Mouse (Mus musculus): ENCODE results near the gene Pdcd7. TPM values are rescaled to one million over a fixed set of nuclear protein-coding genes. Genes with fewer than 3 reads are reported as not detected.

Gene Pdcd7
- polyA plus RNA-seq, 1 experiment = 7.3 TPM

DNA sequence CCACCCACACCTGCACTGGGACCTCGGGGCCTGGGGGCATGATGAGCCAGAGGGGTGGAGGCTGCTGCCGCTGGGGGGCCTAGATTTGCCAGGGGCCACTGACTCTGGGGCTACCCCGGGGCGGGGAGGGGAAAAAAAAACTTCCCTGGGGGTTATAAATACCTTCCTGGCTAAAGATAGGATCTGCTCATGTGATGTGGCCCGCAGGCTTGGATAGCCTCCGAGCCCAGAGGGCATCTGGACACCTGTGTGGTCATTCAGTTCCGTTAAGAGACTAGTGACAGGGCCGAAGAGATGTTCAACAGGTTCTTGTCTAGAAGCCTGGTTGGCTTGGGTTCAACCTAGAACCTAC, 45.7 kb downstream of the Pdcd7 start, which contains the start of gene Kbtbd13:
Gene Kbtbd13, minus strand, starts transcription at position 40 of the 352 bp plus-strand sequence.
- TF ChIP-seq FLI1 (IDR thresholded peaks at IDR 0.05; ENCODE audit: low read length) = no peak
- no peak for TF ChIP-seq GATA1 (IDR thresholded peaks at IDR 0.05; ENCODE audit: borderline replicate concordance, low read length)
- Histone ChIP-seq H3K4me3 (replicated peaks) (peak within 1 kb of the TSS; percentile 89), H3K9me3 (peaks cover 16% of the 10 kb centered on the region), H3K4me1 (peaks cover 25% of the 10 kb centered on the region), H3K27me3 (replicated peaks) (peaks cover 82% of the 10 kb centered on the region), H3K36me3 (replicated peaks; ENCODE audit: low read length) (no peaks in the 10 kb centered on the region)

DNA sequence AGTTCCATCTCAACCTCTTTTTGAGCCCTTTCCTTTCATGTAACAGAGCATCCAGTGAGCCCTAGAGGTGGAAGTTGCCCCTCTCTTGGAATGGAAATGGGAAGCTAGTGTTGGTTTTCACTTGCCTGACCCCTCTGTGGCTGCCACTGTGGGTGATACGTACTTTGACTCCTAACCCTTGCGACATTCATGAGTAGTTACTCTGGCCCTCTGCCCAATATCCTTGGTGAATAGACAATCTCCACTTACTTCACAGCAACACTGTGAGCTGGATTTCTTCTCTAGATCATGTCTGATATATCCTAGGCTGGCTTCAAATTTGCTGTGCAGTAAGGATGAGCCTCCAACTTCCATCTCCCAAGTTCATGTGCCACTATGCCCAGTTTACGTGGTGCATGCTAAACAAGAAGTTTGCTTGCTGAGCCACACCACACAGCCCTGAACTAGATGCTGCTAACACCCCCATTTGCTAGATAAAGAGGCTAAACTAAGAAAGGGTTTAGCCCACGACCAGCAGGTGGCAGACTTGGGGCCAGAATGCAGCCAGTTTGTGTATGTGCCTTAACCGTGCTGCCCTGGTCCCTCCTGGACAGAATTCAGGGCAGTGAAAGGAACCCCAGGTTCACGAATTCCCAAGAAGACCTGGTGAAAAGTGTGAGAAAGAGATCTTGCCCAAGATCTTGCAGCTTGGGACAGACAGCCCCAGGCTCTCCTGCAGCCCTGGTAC, 46.9 kb downstream of the Pdcd7 start:
- H3K9me3 ChIP-seq = peaks cover 12% of the 10 kb centered on the region
- H3K4me3 ChIP-seq (replicated peaks) = no peak overlapping the region
- TF ChIP-seq FLI1 (IDR thresholded peaks at IDR 0.05; ENCODE audit: low read length) = no peak
- TF ChIP-seq GATA1 (IDR thresholded peaks at IDR 0.05; ENCODE audit: borderline replicate concordance, low read length) = no peak
- H3K27me3 ChIP-seq (replicated peaks) = peaks cover 88% of the 10 kb centered on the region
- no peaks in the 10 kb centered on the region for H3K36me3 ChIP-seq (replicated peaks; ENCODE audit: low read length)
- peaks cover 24% of the 10 kb centered on the region for H3K4me1 ChIP-seq

DNA sequence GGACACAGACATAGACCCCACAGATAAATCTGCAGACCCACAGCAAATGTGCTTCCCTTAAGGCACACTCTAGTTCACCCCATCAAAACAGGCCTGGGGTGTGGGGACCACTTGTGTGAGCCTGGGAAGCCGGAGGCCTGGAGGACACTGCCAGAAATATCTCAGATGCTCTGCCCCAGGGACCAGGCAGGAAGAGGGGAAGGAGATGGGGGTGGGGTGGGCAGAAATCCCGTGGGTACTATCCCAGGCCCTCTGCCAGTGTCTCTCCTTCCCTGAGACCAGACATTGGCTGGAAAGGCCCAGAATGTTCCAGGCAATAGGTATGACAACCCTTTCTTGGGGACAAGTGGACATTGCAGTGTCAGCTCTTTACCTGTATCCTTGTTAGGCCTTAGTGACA, 47.7 kb downstream of the Pdcd7 start:
- TF ChIP-seq FLI1 (IDR thresholded peaks at IDR 0.05; ENCODE audit: low read length) (no peak), GATA1 (IDR thresholded peaks at IDR 0.05; ENCODE audit: borderline replicate concordance, low read length) (no peak)
- H3K9me3 ChIP-seq = peaks cover 12% of the 10 kb centered on the region
- peaks cover 32% of the 10 kb centered on the region for H3K4me1 ChIP-seq
- H3K4me3 ChIP-seq (replicated peaks) = no peak overlapping the region
- peaks cover 91% of the 10 kb centered on the region for H3K27me3 ChIP-seq (replicated peaks)
- H3K36me3 ChIP-seq (replicated peaks; ENCODE audit: low read length) = no peaks in the 10 kb centered on the region

GRCm38 (mm10) chr9:65394360-65394759, 48.5 kb downstream of the Pdcd7 start:
- Histone ChIP-seq H3K4me1 (peaks cover 35% of the 10 kb centered on the region), H3K27me3 (replicated peaks) (peaks cover 91% of the 10 kb centered on the region), H3K9me3 (peaks cover 12% of the 10 kb centered on the region), H3K36me3 (replicated peaks; ENCODE audit: low read length) (no peaks in the 10 kb centered on the region), H3K4me3 (replicated peaks) (no peak overlapping the region)
- TF ChIP-seq GATA1 (IDR thresholded peaks at IDR 0.05; ENCODE audit: borderline replicate concordance, low read length) (no peak), FLI1 (IDR thresholded peaks at IDR 0.05; ENCODE audit: low read length) (no peak)

- Histone ChIP-seq H3K36me3 (replicated peaks; ENCODE audit: low read length) (no peaks in the 10 kb centered on the region), H3K4me3 (replicated peaks) (peak within 1 kb of the TSS; percentile 91), H3K27me3 (replicated peaks) (peaks cover 79% of the 10 kb centered on the region), H3K9me3 (no peaks in the 10 kb centered on the region), H3K4me1 (peaks cover 16% of the 10 kb centered on the region)
- TF ChIP-seq FLI1 (IDR thresholded peaks at IDR 0.05; ENCODE audit: low read length) (no peak), GATA1 (IDR thresholded peaks at IDR 0.05; ENCODE audit: borderline replicate concordance, low read length) (no peak)
Measured at GRCm38 (mm10) chr9:65398279-65398678, 52.4 kb downstream of the Pdcd7 start, which contains the start of gene Rasl12. TSS of gene Rasl12 (plus strand) at chr9:65398506.

DNA sequence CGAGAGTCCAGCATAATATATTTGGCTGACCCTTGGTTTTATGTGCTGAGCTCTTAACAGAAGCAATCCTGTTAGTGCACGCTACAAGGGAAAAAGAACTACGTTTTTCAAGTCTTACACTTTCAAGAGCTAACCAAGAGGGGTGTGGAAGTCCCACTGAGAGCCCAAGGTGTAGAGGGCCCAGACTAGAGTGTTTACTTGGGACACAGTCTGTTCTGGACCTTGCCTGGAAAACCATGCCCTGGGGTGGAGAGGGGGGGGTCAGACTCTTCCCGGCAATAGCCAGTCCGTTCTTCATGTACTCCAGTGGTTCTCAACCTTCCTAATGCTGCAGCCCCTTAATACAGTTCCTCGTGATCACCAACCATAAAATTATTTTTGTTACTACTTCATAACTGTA, 54.0 kb downstream of the Pdcd7 start:
- H3K4me3 ChIP-seq (replicated peaks) = no peak overlapping the region
- no peaks in the 10 kb centered on the region for H3K9me3 ChIP-seq
- no peak for TF ChIP-seq FLI1 (IDR thresholded peaks at IDR 0.05; ENCODE audit: low read length)
- no peak for TF ChIP-seq GATA1 (IDR thresholded peaks at IDR 0.05; ENCODE audit: borderline replicate concordance, low read length)
- peaks cover 15% of the 10 kb centered on the region for H3K4me1 ChIP-seq
- peaks cover 77% of the 10 kb centered on the region for H3K27me3 ChIP-seq (replicated peaks)
- H3K36me3 ChIP-seq (replicated peaks; ENCODE audit: low read length) = no peaks in the 10 kb centered on the region

GRCm38 (mm10) chr9:65404331-65405183, 58.7 kb downstream of the Pdcd7 start:
- TF ChIP-seq FLI1 (IDR thresholded peaks at IDR 0.05; ENCODE audit: low read length) = no peak
- no peak for TF ChIP-seq GATA1 (IDR thresholded peaks at IDR 0.05; ENCODE audit: borderline replicate concordance, low read length)
- Histone ChIP-seq H3K9me3 (no peaks in the 10 kb centered on the region), H3K4me1 (peaks cover 8% of the 10 kb centered on the region), H3K27me3 (replicated peaks) (peaks cover 54% of the 10 kb centered on the region), H3K4me3 (replicated peaks) (no peak overlapping the region), H3K36me3 (replicated peaks; ENCODE audit: low read length) (no peaks in the 10 kb centered on the region)

GRCm38 (mm10) chr9:65405184-65405449, 59.2 kb downstream of the Pdcd7 start:
- H3K9me3 ChIP-seq = no peaks in the 10 kb centered on the region
- H3K36me3 ChIP-seq (replicated peaks; ENCODE audit: low read length) = no peaks in the 10 kb centered on the region
- no peak for TF ChIP-seq GATA1 (IDR thresholded peaks at IDR 0.05; ENCODE audit: borderline replicate concordance, low read length)
- no peak for TF ChIP-seq FLI1 (IDR thresholded peaks at IDR 0.05; ENCODE audit: low read length)
- peaks cover 8% of the 10 kb centered on the region for H3K4me1 ChIP-seq
- peaks cover 54% of the 10 kb centered on the region for H3K27me3 ChIP-seq (replicated peaks)
- no peak overlapping the region for H3K4me3 ChIP-seq (replicated peaks)

DNA sequence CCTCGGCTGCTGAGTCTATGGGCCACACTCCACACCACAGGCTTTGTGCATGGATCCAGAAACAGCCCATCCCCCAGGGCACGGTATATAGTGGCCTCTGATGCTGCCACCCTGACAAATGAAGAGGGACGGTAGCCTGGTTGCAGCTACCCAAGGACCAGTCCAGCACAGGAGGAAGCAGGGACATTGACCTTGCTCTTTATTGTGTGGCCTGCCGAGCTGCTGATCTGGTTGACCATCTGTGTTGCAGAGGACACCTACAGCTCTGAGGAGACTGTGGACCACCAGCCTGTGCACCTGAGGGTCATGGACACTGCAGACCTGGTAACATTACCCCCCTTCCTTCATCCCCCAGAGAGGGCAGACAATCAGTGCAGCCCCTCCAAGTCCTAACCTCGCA, 61.4 kb downstream of the Pdcd7 start:
- no peaks in the 10 kb centered on the region for H3K36me3 ChIP-seq (replicated peaks; ENCODE audit: low read length)
- H3K9me3 ChIP-seq = no peaks in the 10 kb centered on the region
- no peak for TF ChIP-seq GATA1 (IDR thresholded peaks at IDR 0.05; ENCODE audit: borderline replicate concordance, low read length)
- no peak for TF ChIP-seq FLI1 (IDR thresholded peaks at IDR 0.05; ENCODE audit: low read length)
- H3K4me1 ChIP-seq = peaks cover 8% of the 10 kb centered on the region
- peaks cover 60% of the 10 kb centered on the region for H3K27me3 ChIP-seq (replicated peaks)
- H3K4me3 ChIP-seq (replicated peaks) = peak overlapping the region; percentile 1

DNA sequence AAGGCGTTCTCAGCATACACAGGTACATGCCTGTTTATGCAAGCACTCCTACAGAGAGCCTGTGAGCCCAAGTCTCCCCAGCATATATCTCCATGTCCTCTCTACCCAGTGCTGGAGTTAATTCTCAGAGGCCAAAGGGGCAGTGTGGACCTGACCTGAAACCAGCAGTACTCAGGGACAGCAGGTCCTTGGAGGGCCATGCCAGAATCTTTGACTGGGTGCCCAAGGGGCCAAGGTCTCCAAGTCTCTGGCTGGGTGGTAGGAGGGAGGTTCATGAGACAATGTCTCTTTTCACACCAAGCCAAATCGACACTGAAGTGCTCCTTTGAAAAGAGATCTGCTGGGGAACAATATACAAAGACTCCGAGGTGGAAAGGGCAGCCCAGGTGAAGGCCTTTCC, 62.0 kb downstream of the Pdcd7 start:
- TF ChIP-seq GATA1 (IDR thresholded peaks at IDR 0.05; ENCODE audit: borderline replicate concordance, low read length) (no peak), FLI1 (IDR thresholded peaks at IDR 0.05; ENCODE audit: low read length) (no peak)
- Histone ChIP-seq H3K27me3 (replicated peaks) (peaks cover 60% of the 10 kb centered on the region), H3K4me1 (peaks cover 8% of the 10 kb centered on the region), H3K36me3 (replicated peaks; ENCODE audit: low read length) (no peaks in the 10 kb centered on the region), H3K4me3 (replicated peaks) (no peak overlapping the region), H3K9me3 (no peaks in the 10 kb centered on the region)
